Mouse (Mus musculus) large intestine, adult 2 months (tissue): Measurements from ENCODE around the gene Tmem37. TPM values are rescaled to one million over a fixed set of nuclear protein-coding genes. Genes with fewer than 3 reads are reported as not detected.
"Not testable (repeated sequence)": the region's sequence is repeated elsewhere in the genome, so short reads cannot be mapped to it uniquely, and the experiment has no call there.

Source experiments
- DNase-seq: peaks from one replicate; pipeline ENCODE4 v3.0.0-alpha.2; 2012; ENCODE audit warnings: low read depth, low spot score
- WGBS: fragments of 180-500 bp; shearing (Covaris S2); methylation state at CpG from one replicate; pipeline ENCODE4 v1.1.7; 2018; 5-methylcytosine and 5-hydroxymethylcytosine counted together
- polyA plus RNA-seq: library from polyadenylated mRNA; depleted of rRNA; stranded (reverse); fragments of >200 nt; gene quantifications from 2 replicates; pipeline ENCODE4 v1.2.3, GENCODE M21; 2012

Tmem37 gene
- polyA plus RNA-seq, 1 experiment, result 73.0 TPM

- no peak for DNase-seq
- 7% methylated on average over 7 of the region's 7 CpGs for WGBS
Observed at GRCm38 (mm10) chr1:120098327-120098726, 24.5 kb upstream of the Tmem37 start.

GRCm38 (mm10) chr1:120094920-120095319, 21.0 kb upstream of the Tmem37 start:
- DNase-seq, result no peak
- WGBS, result 71% methylated on average over 3 of the region's 3 CpGs

- WGBS, result 45% methylated on average over 13 of the region's 14 CpGs
- not testable (repeated sequence) for DNase-seq
Observed at GRCm38 (mm10) chr1:120093482-120094134, 19.7 kb upstream of the Tmem37 start.

GRCm38 (mm10) chr1:120090880-120091570, 17.2 kb upstream of the Tmem37 start:
- peak; percentile 71 for DNase-seq
- WGBS, result 31% methylated on average over 8 of the region's 8 CpGs

GRCm38 (mm10) chr1:120089180-120089579, 15.3 kb upstream of the Tmem37 start:
- WGBS, result 50% methylated on average over 3 of the region's 5 CpGs
- no peak for DNase-seq

- WGBS, result 74% methylated on average over 13 of the region's 13 CpGs
Observed at GRCm38 (mm10) chr1:120086644-120087043, 12.8 kb upstream of the Tmem37 start.

GRCm38 (mm10) chr1:120085696-120086095, 11.8 kb upstream of the Tmem37 start:
- WGBS, result 49% methylated on average over 3 of the region's 3 CpGs
- no peak for DNase-seq

More at GRCm38 (mm10) chr1:120086644-120087043, 12.8 kb upstream of the Tmem37 start:
- no peak for DNase-seq

GRCm38 (mm10) chr1:120083921-120084517, 10.1 kb upstream of the Tmem37 start:
- 17% methylated on average over 5 of the region's 5 CpGs for WGBS
- peak; percentile 72 for DNase-seq

GRCm38 (mm10) chr1:120082957-120083585, 9.2 kb upstream of the Tmem37 start:
- WGBS, result 5% methylated on average over 7 of the region's 7 CpGs
- peak; percentile 69 for DNase-seq

GRCm38 (mm10) chr1:120080632-120081031, 6.8 kb upstream of the Tmem37 start:
- 86% methylated on average over 1 of the region's 1 CpGs for WGBS

GRCm38 (mm10) chr1:120077746-120078410, 4.0 kb upstream of the Tmem37 start:
- no peak for DNase-seq
- 51% methylated on average over 9 of the region's 9 CpGs for whole genome bisulfite sequencing

More at GRCm38 (mm10) chr1:120080632-120081031, 6.8 kb upstream of the Tmem37 start:
- DNase-seq, result no peak

- 25% methylated on average over 5 of the region's 5 CpGs for WGBS
- DNase-seq, result no peak
Observed at GRCm38 (mm10) chr1:120075507-120075906, 1.6 kb upstream of the Tmem37 start.

- DNase-seq, result no peak
- WGBS, result 37% methylated on average over 4 of the region's 4 CpGs
Observed at GRCm38 (mm10) chr1:120074931-120075330, 1.1 kb upstream of the Tmem37 start.

- 41% methylated on average over 4 of the region's 4 CpGs for WGBS
- DNase-seq, result no peak
Observed at GRCm38 (mm10) chr1:120074307-120074702, 431 bp upstream of the Tmem37 start.

- 5% methylated on average over 16 of the region's 16 CpGs for WGBS
- no peak for DNase-seq
Observed at GRCm38 (mm10) chr1:120072900-120073299, 974 bp downstream of the Tmem37 start.

GRCm38 (mm10) chr1:120071133-120071532, 2.7 kb downstream of the Tmem37 start:
- no peak for DNase-seq
- 82% methylated on average over 4 of the region's 4 CpGs for WGBS

- 38% methylated on average over 6 of the region's 6 CpGs for WGBS
- DNase-seq, result no peak
Observed at GRCm38 (mm10) chr1:120070168-120070567, 3.7 kb downstream of the Tmem37 start.

- 96% methylated on average over 5 of the region's 5 CpGs for WGBS
- no peak for DNase-seq
Observed at GRCm38 (mm10) chr1:120069120-120069519, 4.8 kb downstream of the Tmem37 start.

- 66% methylated on average over 3 of the region's 3 CpGs for WGBS
Observed at GRCm38 (mm10) chr1:120066625-120067024, 7.2 kb downstream of the Tmem37 start.

GRCm38 (mm10) chr1:120066159-120066558, 7.7 kb downstream of the Tmem37 start:
- DNase-seq, result no peak
- WGBS, result 37% methylated on average over 8 of the region's 8 CpGs

More at GRCm38 (mm10) chr1:120066625-120067024, 7.2 kb downstream of the Tmem37 start:
- DNase-seq, result no peak
